Mouse (Mus musculus) heart, embryonic 13.5 days (tissue): Measurements from ENCODE around the gene Dagla. TPM values are rescaled to one million over a fixed set of nuclear protein-coding genes. Genes with fewer than 3 reads are reported as not detected.

Experiments used
- ATAC-seq: fragments of 200-750 bp; cut with Nextera tagmentation; 2 replicates; pipeline ENCODE4 v1.8.0; 2017; ENCODE audit warnings: moderate TSS enrichment; ENCODE audit not compliant: insufficient number of reproducible peaks, low FRiP score, low TSS enrichment; ENCODE audit errors: extremely low read depth
- H3K27ac ChIP-seq: fragments of 300-500 bp; sonication (generic); replicated peaks from 2 replicates; pipeline ENCODE4 v1.5.1; 2015; ENCODE audit warnings: moderate library complexity, mild to moderate bottlenecking, inconsistent platforms
- H3K27me3 ChIP-seq: fragments of 300-500 bp; sonication (generic); replicated peaks from 2 replicates; pipeline ENCODE4 v1.6.1; 2015; ENCODE audit warnings: mild to moderate bottlenecking, inconsistent platforms
- H3K36me3 ChIP-seq: fragments of 300-500 bp; sonication (generic); 2 replicates; pipeline ENCODE4 v1.6.1; 2015; ENCODE audit warnings: mild to moderate bottlenecking, inconsistent platforms
- H3K4me1 ChIP-seq: fragments of 300-500 bp; sonication (generic); 2 replicates; pipeline ENCODE4 v1.6.1; 2015; ENCODE audit warnings: inconsistent platforms
- H3K4me2 ChIP-seq: fragments of 300-500 bp; sonication (generic); 2 replicates; pipeline ENCODE4 v1.6.1; 2015; ENCODE audit warnings: inconsistent platforms, mild to moderate bottlenecking, moderate library complexity
- H3K4me3 ChIP-seq: fragments of 300-500 bp; sonication (generic); 2 replicates; pipeline ENCODE4 v1.5.1; 2015; ENCODE audit warnings: moderate library complexity, mild to moderate bottlenecking, inconsistent platforms
- H3K9ac ChIP-seq: fragments of 300-500 bp; sonication (generic); 2 replicates; pipeline ENCODE4 v1.6.1; 2015; ENCODE audit warnings: inconsistent platforms, mild to moderate bottlenecking, moderate library complexity
- H3K9me3 ChIP-seq: fragments of 300-500 bp; sonication (generic); 2 replicates; pipeline ENCODE4 v1.6.1; 2016; ENCODE audit warnings: inconsistent platforms
- WGBS: fragments of 180-500 bp; shearing (Covaris S2); methylation state at CpG from one replicate; pipeline ENCODE4 v1.1.7; 2015; ENCODE audit warnings: mixed read lengths; 5-methylcytosine and 5-hydroxymethylcytosine counted together
- polyA plus RNA-seq: library from polyadenylated mRNA; unstranded; fragments of >200 nt; fragmentation: Nextera tagmentation; extraction: Ambion mirVana; gene quantifications from 2 replicates; pipeline ENCODE4 v1.2.1, GENCODE M21; 2015

Dagla gene
- polyA plus RNA-seq, 1 experiment from 2014 or later, result 0.96 TPM

GRCm38 (mm10) chr19:10235784-10236565 is 68.7 kb downstream of the Dagla start:
- Histone ChIP-seq H3K36me3 (no peaks in the 10 kb centered on the region), H3K27ac (no peak overlapping the region), H3K9ac (no peak overlapping the region), H3K4me1 (peaks cover 40% of the 10 kb centered on the region), H3K27me3 (peaks cover 16% of the 10 kb centered on the region), H3K4me3 (no peak overlapping the region), H3K9me3 (no peaks in the 10 kb centered on the region), H3K4me2 (no peak overlapping the region)
- no peak for ATAC-seq
- WGBS, result 62% methylated on average over 9 of the region's 9 CpGs

- H3K4me1 ChIP-seq, result peaks cover 28% of the 10 kb centered on the region
- no peak for ATAC-seq
- no peak overlapping the region for H3K4me3 ChIP-seq
- H3K4me2 ChIP-seq, result no peak overlapping the region
- no peak overlapping the region; the same call in 1 of the 2 replicates for H3K9ac ChIP-seq
- peak overlapping the region; percentile 48; the same call in 1 of the 2 replicates for H3K27ac ChIP-seq
- no peaks in the 10 kb centered on the region for H3K9me3 ChIP-seq
- H3K36me3 ChIP-seq, result no peaks in the 10 kb centered on the region
- peaks cover 7% of the 10 kb centered on the region for H3K27me3 ChIP-seq
- WGBS, result 46% methylated on average over 9 of the region's 9 CpGs
These were observed 72.2 kb downstream of the Dagla start for GRCm38 (mm10) chr19:10232327-10233017.

GRCm38 (mm10) chr19:10231871-10232270 is 72.8 kb downstream of the Dagla start:
- H3K4me2 ChIP-seq, result no peak overlapping the region
- H3K36me3 ChIP-seq, result no peaks in the 10 kb centered on the region
- peak overlapping the region; percentile 48 for H3K27ac ChIP-seq
- WGBS, result 30% methylated on average over 5 of the region's 5 CpGs
- peaks cover 7% of the 10 kb centered on the region for H3K27me3 ChIP-seq
- H3K9ac ChIP-seq, result peak overlapping the region; percentile 33; the same call in 1 of the 2 replicates
- no peak overlapping the region for H3K4me3 ChIP-seq
- ATAC-seq, result no peak
- no peaks in the 10 kb centered on the region for H3K9me3 ChIP-seq
- peaks cover 27% of the 10 kb centered on the region for H3K4me1 ChIP-seq

- Histone ChIP-seq H3K9me3 (no peaks in the 10 kb centered on the region), H3K4me2 (no peak overlapping the region), H3K27ac (peak overlapping the region; percentile 48), H3K36me3 (no peaks in the 10 kb centered on the region), H3K9ac (no peak overlapping the region), H3K4me3 (no peak overlapping the region), H3K27me3 (peaks cover 7% of the 10 kb centered on the region), H3K4me1 (peaks cover 30% of the 10 kb centered on the region)
- ATAC-seq, result no peak
- 21% methylated on average over 7 of the region's 7 CpGs for WGBS
These were observed 73.7 kb downstream of the Dagla start for GRCm38 (mm10) chr19:10231016-10231415.

- no peaks in the 10 kb centered on the region for H3K36me3 ChIP-seq
- no peaks in the 10 kb centered on the region for H3K9me3 ChIP-seq
- 0 out of 2 replicates have a peak overlapping the region, but pooled peaks have one; percentile 61 for H3K27ac ChIP-seq
- peaks cover 47% of the 10 kb centered on the region for H3K4me1 ChIP-seq
- peak overlapping the region; percentile 62; the same call in 1 of the 2 replicates for H3K4me2 ChIP-seq
- H3K4me3 ChIP-seq, result no peak overlapping the region
- H3K27me3 ChIP-seq, result no peaks in the 10 kb centered on the region; the same call in 1 of the 2 replicates
- no peak for ATAC-seq
- WGBS, result 48% methylated on average over 4 of the region's 4 CpGs
- H3K9ac ChIP-seq, result no peak overlapping the region
These were observed 78.9 kb downstream of the Dagla start for GRCm38 (mm10) chr19:10225767-10226166.

- Histone ChIP-seq H3K4me2 (peak overlapping the region; percentile 62), H3K9ac (peak overlapping the region; percentile 72), H3K9me3 (no peaks in the 10 kb centered on the region), H3K4me3 (peak overlapping the region; percentile 37), H3K27ac (peak overlapping the region; percentile 61), H3K36me3 (no peaks in the 10 kb centered on the region), H3K4me1 (peaks cover 39% of the 10 kb centered on the region), H3K27me3 (no peaks in the 10 kb centered on the region)
- WGBS, result 12% methylated on average over 26 of the region's 26 CpGs
- ATAC-seq, result no peak
These were observed 79.8 kb downstream of the Dagla start for GRCm38 (mm10) chr19:10224637-10225453.

GRCm38 (mm10) chr19:10223561-10223960 is 81.1 kb downstream of the Dagla start:
- H3K4me1 ChIP-seq, result peaks cover 39% of the 10 kb centered on the region
- H3K27ac ChIP-seq, result no peak overlapping the region
- H3K9ac ChIP-seq, result no peak overlapping the region
- no peaks in the 10 kb centered on the region for H3K27me3 ChIP-seq
- ATAC-seq, result no peak
- peaks cover under 1% of the 10 kb centered on the region; the same call in 1 of the 2 replicates for H3K36me3 ChIP-seq
- no peaks in the 10 kb centered on the region for H3K9me3 ChIP-seq
- no peak overlapping the region for H3K4me2 ChIP-seq
- 69% methylated on average over 4 of the region's 4 CpGs for WGBS
- no peak overlapping the region for H3K4me3 ChIP-seq

- ATAC-seq, result no peak
- no peak overlapping the region for H3K4me2 ChIP-seq
- H3K27ac ChIP-seq, result peak overlapping the region; percentile 58
- H3K4me1 ChIP-seq, result peaks cover 39% of the 10 kb centered on the region
- no peak overlapping the region for H3K4me3 ChIP-seq
- H3K36me3 ChIP-seq, result peaks cover 10% of the 10 kb centered on the region; the same call in 1 of the 2 replicates
- 34% methylated on average over 7 of the region's 8 CpGs for WGBS
- H3K9ac ChIP-seq, result no peak overlapping the region
- no peaks in the 10 kb centered on the region for H3K9me3 ChIP-seq
- no peaks in the 10 kb centered on the region for H3K27me3 ChIP-seq
These were observed 82.0 kb downstream of the Dagla start for GRCm38 (mm10) chr19:10222656-10223055.

GRCm38 (mm10) chr19:10221585-10221984 is 83.1 kb downstream of the Dagla start:
- H3K4me2 ChIP-seq, result no peak overlapping the region
- H3K4me3 ChIP-seq, result no peak overlapping the region
- WGBS, result 35% methylated on average over 4 of the region's 4 CpGs
- H3K9ac ChIP-seq, result no peak overlapping the region
- peak overlapping the region; percentile 58; the same call in 1 of the 2 replicates for H3K27ac ChIP-seq
- no peak for ATAC-seq
- H3K27me3 ChIP-seq, result no peaks in the 10 kb centered on the region
- H3K36me3 ChIP-seq, result peaks cover 15% of the 10 kb centered on the region; the same call in 1 of the 2 replicates
- peaks cover 39% of the 10 kb centered on the region for H3K4me1 ChIP-seq
- no peaks in the 10 kb centered on the region for H3K9me3 ChIP-seq

- Histone ChIP-seq H3K9ac (no peak overlapping the region), H3K9me3 (no peaks in the 10 kb centered on the region), H3K4me1 (peaks cover 22% of the 10 kb centered on the region), H3K36me3 (peaks cover 15% of the 10 kb centered on the region; the same call in 1 of the 2 replicates), H3K27ac (no peak overlapping the region), H3K4me2 (no peak overlapping the region), H3K27me3 (no peaks in the 10 kb centered on the region), H3K4me3 (no peak overlapping the region)
- WGBS, result 58% methylated on average over 6 of the region's 6 CpGs
- no peak for ATAC-seq
These were observed 85.1 kb downstream of the Dagla start for GRCm38 (mm10) chr19:10219593-10219992.

- Histone ChIP-seq H3K4me3 (no peak overlapping the region), H3K9me3 (no peaks in the 10 kb centered on the region), H3K9ac (no peak overlapping the region), H3K4me2 (no peak overlapping the region), H3K27me3 (no peaks in the 10 kb centered on the region), H3K27ac (no peak overlapping the region), H3K36me3 (peaks cover 15% of the 10 kb centered on the region; the same call in 1 of the 2 replicates), H3K4me1 (peaks cover 18% of the 10 kb centered on the region; the same call in 1 of the 2 replicates)
- ATAC-seq, result no peak
- WGBS, result 49% methylated on average over 3 of the region's 3 CpGs
These were observed 85.6 kb downstream of the Dagla start for GRCm38 (mm10) chr19:10219108-10219507.
